Mouse (Mus musculus) fat pad, adult 2 months (tissue): ENCODE data around the gene Mapk14.

Source experiments
- DNase-seq: peaks from one replicate; pipeline ENCODE4 v3.0.0-alpha.2; 2011; ENCODE audit warnings: low read depth, low spot score; ENCODE audit errors: extremely low read depth

Gene Mapk14

GRCm38 (mm10) chr17:28779735-28780134, 88.6 kb downstream of the Mapk14 start:
- DNase-seq = no peak

GRCm38 (mm10) chr17:28780836-28781235, 89.7 kb downstream of the Mapk14 start:
- no peak for DNase-seq

DNA sequence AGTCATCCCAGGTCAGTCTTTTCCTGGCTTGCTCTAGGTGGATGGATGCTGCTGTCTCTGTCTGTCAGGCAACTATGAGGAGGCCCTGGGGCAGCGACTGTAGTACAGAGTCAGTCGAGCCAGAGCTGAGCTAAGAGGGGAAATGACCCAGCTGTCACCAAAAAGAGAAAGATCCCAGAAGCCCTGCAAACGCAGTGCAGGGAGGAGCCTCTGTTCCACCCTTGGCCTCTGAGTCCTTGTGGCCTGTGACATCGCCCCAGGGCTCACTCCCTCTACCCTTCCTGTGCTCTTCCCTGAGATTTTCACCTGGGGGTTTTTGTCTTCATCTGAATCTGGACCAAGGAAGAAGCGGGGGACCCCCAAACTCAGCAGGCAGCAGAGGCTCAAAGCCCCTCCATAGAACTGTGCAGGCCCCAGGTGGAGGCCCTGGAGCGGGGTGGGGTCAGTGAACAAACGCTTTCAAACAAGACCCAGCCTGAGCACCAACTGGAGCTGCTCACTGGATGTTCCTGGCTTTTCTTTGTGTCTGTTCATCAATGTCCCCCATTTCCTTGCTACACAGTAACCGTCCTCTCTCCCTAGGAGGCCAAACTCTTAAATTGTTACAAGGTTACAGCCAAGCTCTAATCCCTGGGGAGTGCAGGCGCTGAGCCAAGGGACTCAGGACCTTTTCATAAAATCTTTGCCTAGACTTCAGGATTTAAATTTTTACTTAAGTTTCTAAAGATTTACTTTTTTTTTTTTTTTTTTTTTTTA, 90.3 kb downstream of the Mapk14 start:
- no peak for DNase-seq

GRCm38 (mm10) chr17:28785036-28785435, 93.9 kb downstream of the Mapk14 start:
- no peak for DNase-seq

GRCm38 (mm10) chr17:28787507-28787906, 96.4 kb downstream of the Mapk14 start:
- DNase-seq = no peak

DNA sequence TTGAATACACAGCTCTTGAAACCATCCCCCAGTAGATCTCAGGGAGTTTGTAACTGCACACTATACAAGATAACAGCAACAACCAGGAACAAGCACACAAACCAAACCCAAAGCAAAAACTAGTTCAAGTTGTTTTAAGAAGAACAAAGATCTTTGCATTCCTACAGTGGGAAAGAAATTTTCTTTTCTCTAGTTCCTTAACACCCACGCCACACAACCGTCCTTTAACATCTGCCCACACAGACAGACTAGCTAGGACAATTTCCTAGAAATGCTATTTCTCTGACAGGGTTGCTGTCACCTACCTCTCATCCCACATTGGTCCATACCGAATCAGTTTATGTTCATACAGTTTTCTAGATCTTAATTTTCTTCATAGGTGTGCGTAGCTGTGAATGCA, 105.9 kb downstream of the Mapk14 start:
- DNase-seq = no peak
